Comparison of ENCODE assay signal across 21 mouse cellular contexts in genomic region chr3:44705666-44706065, GRCm38 (mm10).
A peak's percentile ranks its signal among the peaks of the same experiment; 100 is the strongest.
DNase-seq lines count a peak whose midpoint lies in the region; ATAC-seq and TF ChIP-seq lines count a peak whose summit lies in the region.
"Had no signal": no experiment of that assay in that cellular context is flagged by ENCODE, and none has a peak within 500 bp of the region (broad histone marks: within the 10 kb centered on the region; RNA-seq: fewer than 3 reads in every experiment).

No protein-coding gene starts in this region.

- no peaks in the 10 kb centered on the region for H3K27me3 ChIP-seq in kidney, postnatal 0 days (ENCODE audit: insufficient read depth, low read length)
- H3K27me3 ChIP-seq in embryonic facial prominence, embryonic 11.5 days (ENCODE audit: control insufficient read depth, insufficient read depth, low read length): no peaks in the 10 kb centered on the region
- H3K27me3 ChIP-seq: embryonic facial prominence, embryonic 13.5 days; forebrain, embryonic 13.5 days; heart, embryonic 15.5 days; hindbrain, embryonic 13.5 days had no signal

- 28% methylated on average over 1 of the region's 1 CpGs for WGBS in kidney, postnatal 0 days
- 31% methylated on average over 1 of the region's 1 CpGs for WGBS in embryonic facial prominence, embryonic 11.5 days

- no peak for TF ChIP-seq CTCF in kidney, postnatal 0 days (IDR thresholded peaks at IDR 0.05; ENCODE audit: low read depth)

- no peak for ATAC-seq in kidney, postnatal 0 days (replicated peaks; ENCODE audit: low FRiP score, low read depth)
- no peak for ATAC-seq in embryonic facial prominence, embryonic 11.5 days (replicated peaks; ENCODE audit: insufficient number of reproducible peaks, low FRiP score, low TSS enrichment, low read depth)
- no peak for ATAC-seq in monocyte, adult 5-6 weeks (replicated peaks; ENCODE audit: insufficient number of reproducible peaks, low FRiP score, low TSS enrichment, poor library complexity, severe bottlenecking)
- ATAC-seq: forebrain, embryonic 13.5 days; forebrain, postnatal 0 days; hindbrain, postnatal 0 days had no signal

- peak; percentile 2 for DNase-seq in kidney, postnatal 0 days (ENCODE audit: low spot score)
- DNase-seq in kidney, postnatal 36 days: no peak
- peak; percentile 24 for DNase-seq in 416B (ENCODE audit: low read depth)
- DNase-seq in embryo, embryonic 11 days: peak; percentile 30
- DNase-seq in embryonic facial prominence, embryonic 11.5 days (ENCODE audit: low spot score): peak; percentile 53
- no peak for DNase-seq in left cerebral cortex, adult 9 months (ENCODE audit: low spot score in 2 of 2)
- DNase-seq in kidney, postnatal 10 days: no peak
- DNase-seq: adrenal gland, postnatal 10 days; cerebellum, adult 18-20 months; cerebellum, postnatal 10 days; forebrain, postnatal 0 days; gastrocnemius, postnatal 14 days; heart, adult 2 months; heart, postnatal 14 days had no signal

- H3K27ac ChIP-seq in kidney, postnatal 0 days: no peak overlapping the region
- H3K27ac ChIP-seq in embryonic facial prominence, embryonic 11.5 days (replicated peaks; ENCODE audit: low read depth, low read length): no peak overlapping the region
- H3K27ac ChIP-seq: embryonic facial prominence, embryonic 13.5 days; forebrain, embryonic 13.5 days; heart, adult 2 months; heart, embryonic 15.5 days; hindbrain, embryonic 13.5 days; hindbrain, postnatal 0 days had no signal

- no peak overlapping the region for H3K4me3 ChIP-seq in kidney, postnatal 0 days (replicated peaks; ENCODE audit: low read depth, low read length)
- H3K4me3 ChIP-seq in embryonic facial prominence, embryonic 11.5 days (ENCODE audit: low read depth, low read length): no peak overlapping the region
- H3K4me3 ChIP-seq: embryonic facial prominence, embryonic 13.5 days; forebrain, embryonic 13.5 days; heart, adult 2 months; heart, embryonic 15.5 days; hindbrain, embryonic 13.5 days had no signal

- no peaks in the 10 kb centered on the region for H3K9me3 ChIP-seq in kidney, postnatal 0 days (replicated peaks; ENCODE audit: low read length)
- H3K9me3 ChIP-seq in embryonic facial prominence, embryonic 11.5 days (replicated peaks; ENCODE audit: control insufficient read depth, low read length): no peaks in the 10 kb centered on the region
- H3K9me3 ChIP-seq: embryonic facial prominence, embryonic 13.5 days; forebrain, embryonic 13.5 days; heart, embryonic 15.5 days; hindbrain, embryonic 13.5 days had no signal

- no peak overlapping the region for H3K4me2 ChIP-seq in kidney, postnatal 0 days (ENCODE audit: low read length)
- H3K4me2 ChIP-seq in embryonic facial prominence, embryonic 11.5 days (ENCODE audit: low read depth, low read length): no peak overlapping the region
- H3K4me2 ChIP-seq: embryonic facial prominence, embryonic 13.5 days; forebrain, embryonic 13.5 days; heart, embryonic 11.5 days; heart, embryonic 15.5 days; hindbrain, embryonic 13.5 days had no signal

- H3K36me3 ChIP-seq in kidney, postnatal 0 days (ENCODE audit: insufficient read depth, low read length): no peaks in the 10 kb centered on the region
- H3K36me3 ChIP-seq in embryonic facial prominence, embryonic 11.5 days (replicated peaks; ENCODE audit: control insufficient read depth, insufficient read depth, low read depth, low read length): no peaks in the 10 kb centered on the region
- H3K36me3 ChIP-seq: embryonic facial prominence, embryonic 13.5 days; heart, embryonic 15.5 days; hindbrain, embryonic 13.5 days had no signal

- H3K4me1 ChIP-seq in kidney, postnatal 0 days (replicated peaks; ENCODE audit: insufficient read depth, low read length): no peaks in the 10 kb centered on the region
- no peaks in the 10 kb centered on the region for H3K4me1 ChIP-seq in embryonic facial prominence, embryonic 11.5 days (ENCODE audit: control insufficient read depth, insufficient read depth, low read length)
- H3K4me1 ChIP-seq: embryonic facial prominence, embryonic 13.5 days; forebrain, embryonic 13.5 days; heart, embryonic 15.5 days; hindbrain, embryonic 13.5 days had no signal

- H3K9ac ChIP-seq in kidney, postnatal 0 days (ENCODE audit: low read depth, low read length): no peak overlapping the region
- H3K9ac ChIP-seq in embryonic facial prominence, embryonic 11.5 days (replicated peaks; ENCODE audit: low read length): no peak overlapping the region
- H3K9ac ChIP-seq: embryonic facial prominence, embryonic 13.5 days; forebrain, embryonic 13.5 days; forebrain, postnatal 0 days; heart, embryonic 15.5 days; hindbrain, embryonic 13.5 days had no signal

Comparison
In these comparisons a context has a peak if more than half of its experiments do, and no peak if none do; other contexts are left out.
1. DNase-seq: peak in kidney, postnatal 0 days (single experiment), 416B (single experiment), embryo, embryonic 11 days (single experiment) and embryonic facial prominence, embryonic 11.5 days (single experiment); none in kidney, postnatal 36 days (0 of 2), left cerebral cortex, adult 9 months (0 of 2) and kidney, postnatal 10 days (single experiment).